Mouse (Mus musculus): ENCODE measurements around the gene Shisa2. TPM values are rescaled to one million over a fixed set of nuclear protein-coding genes. Genes with fewer than 3 reads are reported as not detected.

Shisa2 gene
- 2.3 and 2.9 TPM in 2 replicates for polyA plus RNA-seq (2015; fragmentation: Nextera tagmentation; extraction: Ambion mirVana)

DNA sequence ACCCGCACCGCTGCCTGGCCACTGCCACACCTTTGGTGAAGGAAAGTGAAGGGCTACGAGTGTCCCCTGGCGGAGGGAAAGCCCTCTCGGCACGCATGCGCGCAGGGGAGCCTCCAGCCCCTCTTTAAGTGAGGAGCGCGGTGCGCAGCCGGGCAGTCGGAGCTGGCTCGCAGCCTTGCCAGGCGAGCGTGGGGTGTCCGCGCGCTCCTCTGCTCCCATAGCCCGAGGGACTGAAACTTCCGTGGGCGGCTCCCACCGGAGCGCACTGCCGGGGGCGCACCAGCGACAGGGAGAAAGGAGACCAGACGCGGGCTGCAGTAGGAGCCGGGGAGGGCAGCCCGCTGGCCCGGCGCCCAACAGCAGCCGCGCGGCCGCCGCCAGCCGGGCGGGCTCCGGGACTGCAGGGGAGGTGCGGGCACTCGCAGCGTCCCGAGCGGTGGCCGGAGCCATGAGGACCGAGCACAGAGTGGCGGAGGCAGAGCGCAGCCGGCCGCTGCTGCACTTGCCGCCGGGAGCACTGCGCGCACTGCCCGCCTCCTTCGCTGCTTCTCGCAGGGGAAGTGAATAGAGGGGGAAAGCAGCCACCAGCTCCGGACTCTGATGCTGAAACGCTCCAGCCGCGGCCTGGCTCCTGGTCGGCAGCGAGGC lies at the start of gene Shisa2:
TSS of gene Shisa2 (plus strand) at position 151 of the 648 bp plus-strand sequence.

GRCm38 (mm10) chr14:59597398-59598259 lies 27.5 kb upstream of the Shisa2 start, which contains the start of gene Cdadc1:
TSS of gene Cdadc1 (minus strand) at chr14:59597959.

Other genes starting within 250 kb of the Shisa2 start
- 0.10 and 0.17 TPM in 2 replicates for gene Phf11c, start 229.9 kb upstream of the Shisa2 start, polyA plus RNA-seq (2015; fragmentation: Nextera tagmentation; extraction: Ambion mirVana)
- gene Setdb2, start 184.4 kb upstream of the Shisa2 start, polyA plus RNA-seq (2015; fragmentation: Nextera tagmentation; extraction: Ambion mirVana): 4.3 and 6.3 TPM in 2 replicates
- gene Cab39l, start 184.3 kb upstream of the Shisa2 start, polyA plus RNA-seq (2015; fragmentation: Nextera tagmentation; extraction: Ambion mirVana): 41.1 and 48.4 TPM in 2 replicates
- gene Cdadc1, start 27.3 kb upstream of the Shisa2 start, polyA plus RNA-seq (2015; fragmentation: Nextera tagmentation; extraction: Ambion mirVana): 31.4 and 32.1 TPM in 2 replicates

Measured in urinary bladder, postnatal 0 days (tissue).